Mouse (Mus musculus): ENCODE results near the gene Kcnma1. TPM values are rescaled to one million over a fixed set of nuclear protein-coding genes. Genes with fewer than 3 reads are reported as not detected.

The Kcnma1 gene
- polyA plus RNA-seq, 1 experiment = 3.0 TPM

DNA sequence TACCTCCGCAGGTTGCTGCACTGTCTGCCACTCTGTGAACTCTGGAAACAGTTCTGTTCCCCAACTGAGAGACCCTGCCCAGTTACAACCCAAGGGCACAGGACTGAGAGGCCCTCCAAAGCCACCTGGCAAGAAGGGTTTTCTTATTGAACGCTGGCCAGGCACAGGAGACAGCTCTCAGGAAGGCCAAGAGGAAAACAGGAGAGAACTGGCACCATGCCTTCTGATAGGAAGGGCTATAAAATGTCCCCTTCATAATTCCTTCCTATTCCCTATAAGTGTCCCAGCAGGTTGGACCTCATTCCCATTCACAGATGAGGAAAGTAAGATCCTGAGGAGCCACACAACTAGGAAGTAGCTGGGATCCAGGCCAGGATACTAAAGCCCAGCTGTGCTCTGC lies 39.6 kb downstream of the Kcnma1 start:
- TF ChIP-seq CTCF (IDR thresholded peaks at IDR 0.05; ENCODE audit: control insufficient read depth, insufficient read depth, insufficient replicate concordance, low read depth, low read length) (no peak), POLR2A (IDR thresholded peaks at IDR 0.05; ENCODE audit: control insufficient read depth, low read depth, low read length) (no peak)
- no peaks in the 10 kb centered on the region for H3K27me3 ChIP-seq (ENCODE audit: control insufficient read depth, insufficient read depth, low read length)
- no peak overlapping the region for H3K27ac ChIP-seq (ENCODE audit: control insufficient read depth, insufficient read depth, low read depth, low read length)
- no peaks in the 10 kb centered on the region for H3K4me1 ChIP-seq (ENCODE audit: control insufficient read depth, insufficient read depth, low read length)
- H3K4me3 ChIP-seq (ENCODE audit: control insufficient read depth, low read depth, low read length) = no peak overlapping the region
- H3K36me3 ChIP-seq (ENCODE audit: control insufficient read depth, insufficient read depth, low read length) = no peaks in the 10 kb centered on the region

DNA sequence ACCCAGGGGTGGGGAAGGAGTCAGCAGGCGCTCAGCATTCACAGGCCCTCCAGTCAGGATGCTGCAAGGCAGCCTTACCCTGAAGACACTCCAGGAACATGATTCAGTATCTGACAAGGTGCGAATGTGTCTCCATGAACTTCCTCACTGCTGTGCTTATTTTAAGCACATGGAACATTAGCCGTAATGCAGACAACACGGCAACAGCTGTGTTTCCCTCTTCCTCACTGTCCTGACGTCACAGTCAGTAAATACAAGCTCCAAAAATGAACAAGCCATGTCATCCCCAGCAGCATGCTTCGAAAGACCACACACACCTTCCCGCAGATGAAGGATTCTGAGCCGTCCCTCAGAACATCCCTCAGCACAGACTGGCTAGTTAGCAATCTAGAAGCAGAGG lies 47.8 kb downstream of the Kcnma1 start:
- H3K36me3 ChIP-seq (ENCODE audit: control insufficient read depth, insufficient read depth, low read length) = no peaks in the 10 kb centered on the region
- no peak for TF ChIP-seq POLR2A (IDR thresholded peaks at IDR 0.05; ENCODE audit: control insufficient read depth, low read depth, low read length)
- TF ChIP-seq CTCF (IDR thresholded peaks at IDR 0.05; ENCODE audit: control insufficient read depth, insufficient read depth, insufficient replicate concordance, low read depth, low read length) = no peak
- H3K27me3 ChIP-seq (ENCODE audit: control insufficient read depth, insufficient read depth, low read length) = no peaks in the 10 kb centered on the region
- no peak overlapping the region for H3K27ac ChIP-seq (ENCODE audit: control insufficient read depth, insufficient read depth, low read depth, low read length)
- H3K4me3 ChIP-seq (ENCODE audit: control insufficient read depth, low read depth, low read length) = no peak overlapping the region
- H3K4me1 ChIP-seq (ENCODE audit: control insufficient read depth, insufficient read depth, low read length) = no peaks in the 10 kb centered on the region

DNA sequence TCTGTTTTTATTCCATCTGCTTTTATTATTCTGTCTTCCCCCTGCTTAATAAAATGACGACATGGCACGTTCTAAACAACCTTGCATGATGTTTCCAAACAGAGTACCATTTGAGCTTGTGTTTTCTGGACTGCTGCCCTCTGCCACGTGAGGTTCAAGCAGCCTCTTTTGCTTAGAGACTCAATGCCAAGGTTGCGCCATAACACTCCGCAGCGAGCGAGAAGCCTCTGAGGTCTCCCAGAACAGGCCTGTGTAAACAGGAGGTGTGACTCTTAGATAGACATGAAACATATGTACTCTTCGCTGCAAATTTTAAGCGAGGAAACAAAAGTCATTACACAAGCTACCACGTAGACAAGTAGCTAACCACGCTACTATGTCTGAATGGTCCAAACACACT lies 55.2 kb downstream of the Kcnma1 start:
- H3K4me1 ChIP-seq (ENCODE audit: control insufficient read depth, insufficient read depth, low read length) = no peaks in the 10 kb centered on the region

DNA sequence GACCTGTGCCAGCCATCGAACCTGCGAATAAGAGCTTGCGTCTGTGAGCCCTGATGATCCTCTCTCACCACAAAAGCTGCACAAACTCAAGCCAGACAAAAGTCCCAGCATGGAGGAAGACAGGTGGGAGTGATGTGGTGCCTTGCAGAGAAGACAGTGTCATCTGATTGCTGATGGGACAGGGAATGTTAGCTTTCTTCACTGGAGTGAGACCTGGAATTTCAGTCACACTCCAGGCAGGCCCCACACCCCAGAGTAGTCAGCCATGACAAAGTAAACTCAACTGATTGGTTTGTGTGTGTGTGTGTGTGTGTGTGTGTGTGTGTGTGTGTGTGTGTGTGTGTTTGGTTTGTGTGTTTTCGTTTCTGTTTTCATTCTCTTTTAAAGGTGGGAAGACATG lies 57.0 kb downstream of the Kcnma1 start:
- Histone ChIP-seq H3K36me3 (ENCODE audit: control insufficient read depth, insufficient read depth, low read length) (no peaks in the 10 kb centered on the region), H3K27ac (ENCODE audit: control insufficient read depth, insufficient read depth, low read depth, low read length) (no peak overlapping the region), H3K27me3 (ENCODE audit: control insufficient read depth, insufficient read depth, low read length) (no peaks in the 10 kb centered on the region), H3K4me3 (ENCODE audit: control insufficient read depth, low read depth, low read length) (no peak overlapping the region), H3K4me1 (ENCODE audit: control insufficient read depth, insufficient read depth, low read length) (no peaks in the 10 kb centered on the region)
- TF ChIP-seq CTCF (IDR thresholded peaks at IDR 0.05; ENCODE audit: control insufficient read depth, insufficient read depth, insufficient replicate concordance, low read depth, low read length) = no peak
- no peak for TF ChIP-seq POLR2A (IDR thresholded peaks at IDR 0.05; ENCODE audit: control insufficient read depth, low read depth, low read length)

More for the DNA sequence above, 55.2 kb downstream of the Kcnma1 start:
- Histone ChIP-seq H3K36me3 (ENCODE audit: control insufficient read depth, insufficient read depth, low read length) (no peaks in the 10 kb centered on the region), H3K4me3 (ENCODE audit: control insufficient read depth, low read depth, low read length) (no peak overlapping the region), H3K27me3 (ENCODE audit: control insufficient read depth, insufficient read depth, low read length) (no peaks in the 10 kb centered on the region), H3K27ac (ENCODE audit: control insufficient read depth, insufficient read depth, low read depth, low read length) (no peak overlapping the region)
- TF ChIP-seq CTCF (IDR thresholded peaks at IDR 0.05; ENCODE audit: control insufficient read depth, insufficient read depth, insufficient replicate concordance, low read depth, low read length) (no peak), POLR2A (IDR thresholded peaks at IDR 0.05; ENCODE audit: control insufficient read depth, low read depth, low read length) (no peak)

DNA sequence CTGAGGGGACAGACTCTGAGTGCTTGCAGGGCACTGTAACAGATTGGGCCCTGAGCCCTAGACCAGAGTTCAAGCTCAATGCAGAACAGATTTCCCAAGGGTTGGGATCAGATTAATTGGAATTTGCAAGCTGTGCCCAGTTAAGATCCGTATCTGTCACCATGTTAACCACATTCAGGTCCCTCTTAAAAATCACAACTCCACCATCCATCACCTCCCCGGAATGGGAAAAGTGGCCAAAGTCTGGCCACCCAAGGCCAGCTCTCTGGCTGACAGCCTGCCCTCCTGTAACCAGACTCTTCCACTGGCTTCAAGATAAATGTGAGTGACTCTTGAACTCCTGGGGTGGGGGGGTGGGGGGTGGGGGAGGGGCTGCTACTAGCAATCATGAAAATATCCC lies 70.4 kb downstream of the Kcnma1 start:
- Histone ChIP-seq H3K27ac (ENCODE audit: control insufficient read depth, insufficient read depth, low read depth, low read length) (no peak overlapping the region), H3K27me3 (ENCODE audit: control insufficient read depth, insufficient read depth, low read length) (no peaks in the 10 kb centered on the region), H3K36me3 (ENCODE audit: control insufficient read depth, insufficient read depth, low read length) (no peaks in the 10 kb centered on the region), H3K4me3 (ENCODE audit: control insufficient read depth, low read depth, low read length) (no peak overlapping the region), H3K4me1 (ENCODE audit: control insufficient read depth, insufficient read depth, low read length) (no peaks in the 10 kb centered on the region)
- no peak for TF ChIP-seq POLR2A (IDR thresholded peaks at IDR 0.05; ENCODE audit: control insufficient read depth, low read depth, low read length)

DNA sequence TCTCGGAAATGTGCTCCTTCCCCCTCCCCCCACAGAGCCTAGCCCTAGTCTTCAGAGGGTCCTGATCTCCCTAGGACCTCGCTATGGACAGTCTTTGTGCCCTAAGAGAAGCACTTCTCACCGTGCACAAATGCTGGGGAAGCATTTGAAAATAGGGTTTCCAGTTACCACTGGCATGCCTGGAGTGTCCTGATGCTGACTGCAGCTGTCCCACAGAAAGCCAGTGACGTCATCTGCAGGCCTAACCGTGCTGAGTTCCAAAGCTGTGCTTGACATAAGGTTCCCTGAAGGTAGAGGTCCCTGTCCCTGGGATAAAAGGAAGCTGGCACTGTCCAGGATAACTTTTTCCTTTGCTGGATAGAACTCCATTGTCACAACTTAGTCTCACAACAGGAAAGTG lies 71.1 kb downstream of the Kcnma1 start:
- H3K27me3 ChIP-seq (ENCODE audit: control insufficient read depth, insufficient read depth, low read length) = no peaks in the 10 kb centered on the region
- H3K27ac ChIP-seq (ENCODE audit: control insufficient read depth, insufficient read depth, low read depth, low read length) = no peak overlapping the region
- H3K4me3 ChIP-seq (ENCODE audit: control insufficient read depth, low read depth, low read length) = no peak overlapping the region
- TF ChIP-seq CTCF (IDR thresholded peaks at IDR 0.05; ENCODE audit: control insufficient read depth, insufficient read depth, insufficient replicate concordance, low read depth, low read length) = no peak
- TF ChIP-seq POLR2A (IDR thresholded peaks at IDR 0.05; ENCODE audit: control insufficient read depth, low read depth, low read length) = no peak
- H3K4me1 ChIP-seq (ENCODE audit: control insufficient read depth, insufficient read depth, low read length) = no peaks in the 10 kb centered on the region
- no peaks in the 10 kb centered on the region for H3K36me3 ChIP-seq (ENCODE audit: control insufficient read depth, insufficient read depth, low read length)

DNA sequence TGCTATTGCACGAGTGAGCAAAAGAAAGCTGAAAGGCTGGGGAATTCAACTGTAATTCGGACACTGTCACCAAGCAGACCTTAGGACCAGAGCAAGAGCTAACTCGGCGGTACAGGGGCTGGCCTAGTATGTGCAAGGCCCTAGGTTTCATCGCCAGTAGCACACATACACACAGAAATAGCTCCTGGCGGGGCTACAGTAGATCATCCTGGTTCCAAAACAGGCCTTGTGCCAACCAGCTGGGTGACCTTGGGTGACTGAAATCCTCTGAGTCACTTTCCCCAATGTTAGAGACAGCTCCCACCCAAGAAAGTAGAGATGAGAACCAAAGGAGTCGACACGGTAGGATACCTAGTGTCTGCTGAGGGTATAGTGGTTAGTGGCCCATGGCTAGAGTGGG lies 72.2 kb downstream of the Kcnma1 start:
- no peaks in the 10 kb centered on the region for H3K4me1 ChIP-seq (ENCODE audit: control insufficient read depth, insufficient read depth, low read length)
- no peaks in the 10 kb centered on the region for H3K36me3 ChIP-seq (ENCODE audit: control insufficient read depth, insufficient read depth, low read length)
- TF ChIP-seq POLR2A (IDR thresholded peaks at IDR 0.05; ENCODE audit: control insufficient read depth, low read depth, low read length) = no peak
- TF ChIP-seq CTCF (IDR thresholded peaks at IDR 0.05; ENCODE audit: control insufficient read depth, insufficient read depth, insufficient replicate concordance, low read depth, low read length) = no peak
- no peaks in the 10 kb centered on the region for H3K27me3 ChIP-seq (ENCODE audit: control insufficient read depth, insufficient read depth, low read length)
- no peak overlapping the region for H3K27ac ChIP-seq (ENCODE audit: control insufficient read depth, insufficient read depth, low read depth, low read length)
- no peak overlapping the region for H3K4me3 ChIP-seq (ENCODE audit: control insufficient read depth, low read depth, low read length)

DNA sequence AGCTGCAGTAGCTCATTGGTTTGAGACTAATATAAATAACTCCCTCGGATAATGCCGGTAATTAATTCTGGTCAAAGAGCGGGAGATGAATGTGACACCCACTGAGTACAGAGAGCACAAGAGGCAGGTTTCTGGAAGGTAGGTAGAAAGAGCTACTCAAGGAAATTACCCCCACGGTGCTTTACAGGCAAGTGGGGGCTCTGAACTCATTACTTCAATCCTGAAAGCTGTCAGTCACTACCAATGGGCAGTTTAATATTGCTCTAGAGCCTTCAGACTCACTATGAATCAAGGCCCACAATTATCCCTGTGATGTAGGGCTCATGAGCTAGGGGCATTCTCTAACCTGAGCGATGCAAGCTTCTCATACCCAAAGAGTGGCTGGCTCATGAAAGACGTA lies 79.3 kb downstream of the Kcnma1 start:
- H3K4me3 ChIP-seq (ENCODE audit: control insufficient read depth, low read depth, low read length) = no peak overlapping the region
- no peaks in the 10 kb centered on the region for H3K36me3 ChIP-seq (ENCODE audit: control insufficient read depth, insufficient read depth, low read length)
- H3K27me3 ChIP-seq (ENCODE audit: control insufficient read depth, insufficient read depth, low read length) = no peaks in the 10 kb centered on the region
- H3K4me1 ChIP-seq (ENCODE audit: control insufficient read depth, insufficient read depth, low read length) = no peaks in the 10 kb centered on the region; the same call in 1 of the 2 replicates
- TF ChIP-seq POLR2A (IDR thresholded peaks at IDR 0.05; ENCODE audit: control insufficient read depth, low read depth, low read length) = no peak
- TF ChIP-seq CTCF (IDR thresholded peaks at IDR 0.05; ENCODE audit: control insufficient read depth, insufficient read depth, insufficient replicate concordance, low read depth, low read length) = no peak
- no peak overlapping the region for H3K27ac ChIP-seq (ENCODE audit: control insufficient read depth, insufficient read depth, low read depth, low read length)

All from testis, adult 2 months (tissue).